Mouse (Mus musculus) MEL-GATA-1-ER (cell line): ENCODE measurements around the gene Selenof.

Experiments
- DNase-seq: peaks from one replicate; pipeline ENCODE4 v3.0.0-alpha.2; 2012; ENCODE audit warnings: low read depth; ENCODE audit errors: extremely low read depth

Selenof gene

GRCm38 (mm10) chr3:144638110-144638509 lies 68.0 kb downstream of the Selenof start:
- no peak for DNase-seq

GRCm38 (mm10) chr3:144639387-144639786 lies 69.3 kb downstream of the Selenof start:
- no peak for DNase-seq

- no peak for DNase-seq
Observed at GRCm38 (mm10) chr3:144640033-144640432, 69.9 kb downstream of the Selenof start.

- DNase-seq = no peak
Observed at GRCm38 (mm10) chr3:144642141-144642540, 72.0 kb downstream of the Selenof start.

- no peak for DNase-seq
Observed at GRCm38 (mm10) chr3:144643301-144643871, 73.3 kb downstream of the Selenof start.

GRCm38 (mm10) chr3:144644202-144644601 lies 74.1 kb downstream of the Selenof start:
- no peak for DNase-seq
